13 mouse cellular contexts compared by ENCODE assay signal in the genomic region with DNA sequence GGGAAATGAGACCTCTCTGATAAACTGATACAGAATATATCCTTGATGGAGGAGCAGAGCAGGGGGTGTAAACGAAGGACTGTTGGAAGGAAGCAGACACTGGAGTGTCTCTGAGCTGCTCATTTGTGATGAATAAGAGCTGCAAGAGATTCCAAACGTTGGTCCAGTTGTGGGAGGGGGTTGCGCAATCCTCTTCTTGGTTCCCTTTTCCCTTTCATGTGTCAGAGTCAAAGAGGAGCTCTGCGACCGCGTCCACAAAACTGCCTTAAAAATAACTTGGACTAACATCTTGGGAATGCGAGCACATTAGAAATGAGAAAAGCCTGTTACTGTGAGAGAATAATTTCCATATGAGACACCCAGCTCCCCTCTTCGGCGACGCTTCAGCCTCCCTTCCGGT.
A peak's percentile ranks its signal among the peaks of the same experiment; 100 is the strongest.
DNase-seq lines count a peak whose midpoint lies in the region; ATAC-seq and TF ChIP-seq lines count a peak whose summit lies in the region.
"Had no signal": no experiment of that assay in that cellular context is flagged by ENCODE, and none has a peak within 500 bp of the region (broad histone marks: within the 10 kb centered on the region; RNA-seq: fewer than 3 reads in every experiment).

No protein-coding gene starts in this region.

- no peak overlapping the region for H3K9ac ChIP-seq in limb, embryonic 13.5 days
- no peak overlapping the region for H3K9ac ChIP-seq in limb, embryonic 14.5 days (ENCODE audit: low read depth, low read length, severe bottlenecking)
- no peak overlapping the region for H3K9ac ChIP-seq in forebrain, embryonic 14.5 days (ENCODE audit: low read length)
- H3K9ac ChIP-seq: forebrain, embryonic 13.5 days; heart, embryonic 15.5 days; intestine, embryonic 15.5 days had no signal

- no peak overlapping the region for H3K4me3 ChIP-seq in limb, embryonic 13.5 days
- H3K4me3 ChIP-seq in limb, embryonic 10.5 days, result no peak overlapping the region
- no peak overlapping the region for H3K4me3 ChIP-seq in limb, embryonic 14.5 days (replicated peaks; ENCODE audit: low read length)
- H3K4me3 ChIP-seq in forebrain, embryonic 14.5 days (ENCODE audit: low read depth, low read length), result no peak overlapping the region
- H3K4me3 ChIP-seq: forebrain, embryonic 13.5 days; heart, embryonic 15.5 days; intestine, embryonic 15.5 days; megakaryocyte, embryonic 14.5 days had no signal

- TF ChIP-seq POLR2A in limb, embryonic 14.5 days (IDR thresholded peaks at IDR 0.05; ENCODE audit: borderline replicate concordance, extremely low read depth, insufficient read depth, insufficient read length), result no peak

- 76% methylated on average over 11 of the region's 11 CpGs for WGBS in limb, embryonic 13.5 days
- WGBS in limb, embryonic 10.5 days, result 90% methylated on average over 11 of the region's 11 CpGs
- WGBS in limb, embryonic 14.5 days, result 75% methylated on average over 11 of the region's 11 CpGs
- WGBS in forebrain, embryonic 14.5 days, result 89% methylated on average over 11 of the region's 11 CpGs

- H3K9me3 ChIP-seq in limb, embryonic 13.5 days, result no peaks in the 10 kb centered on the region
- H3K9me3 ChIP-seq in limb, embryonic 10.5 days (replicated peaks), result no peaks in the 10 kb centered on the region
- no peaks in the 10 kb centered on the region for H3K9me3 ChIP-seq in limb, embryonic 14.5 days (ENCODE audit: control insufficient read depth, low read length)
- H3K9me3 ChIP-seq in forebrain, embryonic 14.5 days (replicated peaks; ENCODE audit: control insufficient read depth, low read length), result no peaks in the 10 kb centered on the region
- H3K9me3 ChIP-seq: forebrain, embryonic 13.5 days; heart, embryonic 15.5 days; intestine, embryonic 15.5 days had no signal

- no peaks in the 10 kb centered on the region for H3K36me3 ChIP-seq in limb, embryonic 13.5 days
- H3K36me3 ChIP-seq in limb, embryonic 10.5 days, result no peaks in the 10 kb centered on the region
- no peaks in the 10 kb centered on the region for H3K36me3 ChIP-seq in limb, embryonic 14.5 days (ENCODE audit: control insufficient read depth, insufficient read depth, low read length)
- H3K36me3 ChIP-seq in forebrain, embryonic 14.5 days (ENCODE audit: control insufficient read depth, insufficient read depth, low read length), result no peaks in the 10 kb centered on the region
- H3K36me3 ChIP-seq: heart, embryonic 15.5 days; intestine, embryonic 15.5 days had no signal

- no peaks in the 10 kb centered on the region for H3K27me3 ChIP-seq in limb, embryonic 13.5 days
- H3K27me3 ChIP-seq in limb, embryonic 10.5 days (ENCODE audit: low read depth, poor library complexity, severe bottlenecking), result no peaks in the 10 kb centered on the region
- no peaks in the 10 kb centered on the region for H3K27me3 ChIP-seq in limb, embryonic 14.5 days (ENCODE audit: control insufficient read depth, insufficient read depth, low read length)
- H3K27me3 ChIP-seq in forebrain, embryonic 14.5 days (replicated peaks; ENCODE audit: control insufficient read depth, insufficient read depth, low read length), result no peaks in the 10 kb centered on the region
- H3K27me3 ChIP-seq: forebrain, embryonic 13.5 days; heart, embryonic 15.5 days; intestine, embryonic 15.5 days; megakaryocyte, embryonic 14.5 days had no signal

- DNase-seq in limb, embryonic 10.5 days (ENCODE audit: low spot score), result no peak
- DNase-seq in fibroblast of lung, adult 2 months (ENCODE audit: low read depth), result peak; percentile 66
- DNase-seq in limb, embryonic 14.5 days (ENCODE audit: low spot score), result no peak
- peak; percentile 41 for DNase-seq in skeletal muscle tissue, adult 2 months (ENCODE audit: low read depth, low spot score)
- DNase-seq in forebrain, embryonic 14.5 days (ENCODE audit: low spot score), result no peak
- DNase-seq in left cerebral cortex, adult 11 months (ENCODE audit: low spot score), result no peak
- DNase-seq: kidney, postnatal 4 days; thymus, postnatal 36 days had no signal

- no peak overlapping the region for H3K4me2 ChIP-seq in limb, embryonic 13.5 days (replicated peaks)
- no peak overlapping the region for H3K4me2 ChIP-seq in limb, embryonic 14.5 days (replicated peaks; ENCODE audit: low read depth, low read length, severe bottlenecking)
- no peak overlapping the region for H3K4me2 ChIP-seq in forebrain, embryonic 14.5 days (ENCODE audit: low read length)
- H3K4me2 ChIP-seq: forebrain, embryonic 13.5 days; heart, embryonic 15.5 days; intestine, embryonic 15.5 days had no signal

- 0 out of 2 replicates have a peak overlapping the region, but pooled peaks have one; percentile 15 for H3K27ac ChIP-seq in limb, embryonic 13.5 days
- no peak overlapping the region for H3K27ac ChIP-seq in limb, embryonic 10.5 days
- 0 out of 2 replicates have a peak overlapping the region, but pooled peaks have one; percentile 22 for H3K27ac ChIP-seq in limb, embryonic 14.5 days (replicated peaks; ENCODE audit: low read depth, low read length)
- H3K27ac ChIP-seq in forebrain, embryonic 14.5 days (ENCODE audit: low read depth, low read length), result no peak overlapping the region
- H3K27ac ChIP-seq: forebrain, embryonic 13.5 days; heart, embryonic 15.5 days; intestine, embryonic 15.5 days had no signal

- no peak for ATAC-seq in limb, embryonic 13.5 days (ENCODE audit: low FRiP score, low read depth)
- no peak for ATAC-seq in limb, embryonic 14.5 days (ENCODE audit: low FRiP score, low read depth)
- ATAC-seq in forebrain, embryonic 14.5 days, result no peak
- ATAC-seq: forebrain, embryonic 13.5 days; intestine, embryonic 15.5 days had no signal

- peaks cover 25% of the 10 kb centered on the region for H3K4me1 ChIP-seq in limb, embryonic 13.5 days
- H3K4me1 ChIP-seq in limb, embryonic 10.5 days, result peaks cover 32% of the 10 kb centered on the region
- H3K4me1 ChIP-seq in limb, embryonic 14.5 days (ENCODE audit: control insufficient read depth, insufficient read depth, low read length), result peaks cover 6% of the 10 kb centered on the region
- no peaks in the 10 kb centered on the region for H3K4me1 ChIP-seq in forebrain, embryonic 14.5 days (ENCODE audit: control insufficient read depth, insufficient read depth, low read length)
- H3K4me1 ChIP-seq: forebrain, embryonic 13.5 days; heart, embryonic 15.5 days; intestine, embryonic 15.5 days; megakaryocyte, embryonic 14.5 days had no signal

Comparison
In these comparisons a context has a peak if more than half of its experiments do, and no peak if none do; other contexts are left out.
1. H3K27ac ChIP-seq: peak in limb, embryonic 13.5 days (single experiment) and limb, embryonic 14.5 days (single experiment); none in limb, embryonic 10.5 days (single experiment) and forebrain, embryonic 14.5 days (single experiment).
2. DNase-seq: peak in fibroblast of lung, adult 2 months (single experiment) and skeletal muscle tissue, adult 2 months (single experiment); none in limb, embryonic 10.5 days (single experiment), limb, embryonic 14.5 days (single experiment), forebrain, embryonic 14.5 days (single experiment) and left cerebral cortex, adult 11 months (single experiment).